Mouse (Mus musculus) ES-Bruce4 (cell line): Measurements from ENCODE around the gene Pip5k1b. TPM values are rescaled to one million over a fixed set of nuclear protein-coding genes. Genes with fewer than 3 reads are reported as not detected.

Source experiments
- H3K27ac ChIP-seq: 2 replicates; pipeline ENCODE4 v1.5.1; 2012; ENCODE audit warnings: low read length, inconsistent platforms; ENCODE audit not compliant: insufficient read depth
- H3K27me3 ChIP-seq: 2 replicates; pipeline ENCODE4 v1.6.1; 2012; ENCODE audit warnings: mild to moderate bottlenecking, low read length, inconsistent platforms; ENCODE audit not compliant: control insufficient read depth, poor library complexity, insufficient read depth, severe bottlenecking
- H3K36me3 ChIP-seq: 2 replicates; pipeline ENCODE4 v1.6.1; 2012; ENCODE audit warnings: inconsistent platforms, mild to moderate bottlenecking, low read length, moderate library complexity; ENCODE audit not compliant: control insufficient read depth, poor library complexity, insufficient read depth, severe bottlenecking
- H3K4me1 ChIP-seq: one replicate; pipeline ENCODE4 v1.8.1; 2011; ENCODE audit warnings: low read length; ENCODE audit not compliant: control insufficient read depth, insufficient read depth
- H3K4me3 ChIP-seq: 2 replicates; pipeline ENCODE4 v1.5.1; 2011; ENCODE audit warnings: low read depth, mild to moderate bottlenecking, low read length
- H3K9ac ChIP-seq: 2 replicates; pipeline ENCODE4 v1.6.1; 2012; ENCODE audit warnings: low read depth, mild to moderate bottlenecking, inconsistent platforms; ENCODE audit not compliant: poor library complexity, severe bottlenecking
- H3K9me3 ChIP-seq: replicated peaks from 2 replicates; pipeline ENCODE4 v1.6.1; 2012; ENCODE audit warnings: mild to moderate bottlenecking, low read length, inconsistent platforms; ENCODE audit not compliant: control insufficient read depth, poor library complexity, insufficient read depth, severe bottlenecking
- CTCF ChIP-seq: IDR thresholded peaks from one replicate; pipeline ENCODE4 v1.8.1; 2011; ENCODE audit warnings: low read depth, low read length
- EP300 ChIP-seq: IDR thresholded peaks from 2 replicates; pipeline ENCODE4 v1.6.1; 2011; ENCODE audit warnings: low read depth, low read length; ENCODE audit not compliant: insufficient read depth
- POLR2A ChIP-seq: IDR thresholded peaks from one replicate; pipeline ENCODE4 v1.8.1; 2011; ENCODE audit warnings: low read length; ENCODE audit not compliant: insufficient read depth
- polyA plus RNA-seq: library from polyadenylated mRNA; stranded (reverse); fragments of >200 nt; gene quantifications from 2 replicates; pipeline ENCODE4 v1.2.4, GENCODE M21; 2011; ENCODE audit warnings: low read depth; ENCODE audit not compliant: missing spikeins, insufficient read depth, insufficient read length

Gene Pip5k1b
- polyA plus RNA-seq, 1 experiment = 4.0 TPM

- H3K4me3 ChIP-seq = peak within 1 kb of the TSS; percentile 74
- H3K27ac ChIP-seq = peak within 1 kb of the TSS; percentile 94
- H3K27me3 ChIP-seq = no peaks in the 10 kb centered on the region
- TF ChIP-seq EP300 = no peak
- TF ChIP-seq POLR2A = no peak
- no peak for TF ChIP-seq CTCF
- peak within 1 kb of the TSS; percentile 74 for H3K9ac ChIP-seq
- H3K9me3 ChIP-seq = no peaks in the 10 kb centered on the region
- H3K4me1 ChIP-seq = peaks cover 2% of the 10 kb centered on the region
- H3K36me3 ChIP-seq = no peaks in the 10 kb centered on the region
These were observed 275.0 kb downstream of the Pip5k1b start, which contains the start of gene Fxn for GRCm38 (mm10) chr19:24280601-24281228. Fxn (minus strand) TSS chr19:24280605.

DNA sequence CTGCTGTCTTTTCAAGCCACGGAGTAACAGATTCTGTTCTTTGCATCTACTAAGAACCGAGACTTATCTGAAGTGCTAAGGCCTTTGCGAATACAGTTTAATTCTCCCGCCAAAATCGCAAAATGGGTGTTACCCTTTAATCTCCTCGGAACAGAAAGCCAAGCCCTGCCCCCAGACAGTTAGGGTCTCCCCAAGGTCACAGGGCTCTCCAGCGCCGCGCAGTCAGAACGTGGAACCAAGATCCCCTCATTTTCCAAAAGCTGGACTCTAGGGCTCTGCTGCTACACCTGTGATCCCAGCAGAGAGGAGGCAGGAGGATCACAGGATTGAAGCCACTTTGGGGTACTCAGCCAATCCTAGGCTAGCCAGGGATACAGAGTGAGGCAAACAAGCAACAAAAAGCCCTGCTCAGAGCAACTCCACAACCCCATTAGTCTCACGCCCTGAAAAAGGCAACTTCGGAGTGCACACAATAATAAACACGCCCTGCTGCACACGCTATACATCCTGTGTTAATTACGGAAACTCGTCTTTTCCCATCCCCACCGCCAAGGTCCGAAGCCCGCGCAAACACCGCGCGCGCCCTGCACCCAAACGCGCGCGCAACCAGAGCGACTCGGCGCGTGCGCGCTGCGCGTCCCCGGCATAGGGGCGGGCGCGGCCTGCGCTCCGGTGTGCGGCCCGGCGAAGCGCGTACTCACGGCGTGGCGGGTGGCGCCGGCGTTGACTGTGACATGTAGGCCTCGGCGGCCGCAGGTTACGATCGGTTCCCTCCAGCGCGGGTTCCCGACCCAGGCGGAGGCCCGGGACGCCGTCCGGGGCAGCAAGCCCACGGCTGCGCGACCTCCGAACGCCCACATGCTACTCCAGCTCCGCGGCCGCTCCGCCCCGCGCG lies 275.7 kb downstream of the Pip5k1b start:
- peak overlapping the region; percentile 74 for H3K9ac ChIP-seq
- TF ChIP-seq CTCF = no peak
- TF ChIP-seq POLR2A = no peak
- TF ChIP-seq EP300 = no peak

DNA sequence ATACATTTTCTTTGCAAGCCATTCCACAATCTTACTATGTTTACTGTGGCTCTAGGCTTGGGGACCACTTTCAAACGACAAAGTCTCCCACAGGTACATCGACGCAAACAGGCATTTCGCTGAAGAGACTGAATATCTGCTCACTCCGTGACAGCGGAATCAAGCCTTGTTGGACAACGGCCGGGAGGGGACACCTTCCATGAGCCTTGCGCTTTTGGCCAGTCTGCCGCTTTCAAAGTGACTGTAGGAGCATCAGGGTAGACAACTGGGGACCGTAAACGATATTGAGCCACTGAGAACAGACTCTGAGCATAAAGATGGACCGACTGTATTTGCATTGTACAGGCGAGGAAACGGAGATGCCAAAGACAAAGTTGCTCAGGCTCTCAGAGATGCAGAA lies 276.8 kb downstream of the Pip5k1b start:
- TF ChIP-seq POLR2A (no peak), CTCF (no peak), EP300 (no peak)
- H3K27me3 ChIP-seq = no peaks in the 10 kb centered on the region
- H3K4me3 ChIP-seq = no peak overlapping the region
- H3K9me3 ChIP-seq = no peaks in the 10 kb centered on the region
- peaks cover 2% of the 10 kb centered on the region for H3K4me1 ChIP-seq
- H3K9ac ChIP-seq = peak overlapping the region; percentile 74; the same call in 1 of the 2 replicates
- H3K36me3 ChIP-seq = no peaks in the 10 kb centered on the region
- H3K27ac ChIP-seq = no peak overlapping the region

More for the DNA sequence above, 275.7 kb downstream of the Pip5k1b start:
- H3K9me3 ChIP-seq = no peaks in the 10 kb centered on the region
- peak overlapping the region; percentile 70 for H3K27ac ChIP-seq
- H3K4me3 ChIP-seq = peak overlapping the region; percentile 74
- H3K4me1 ChIP-seq = peaks cover 2% of the 10 kb centered on the region
- no peaks in the 10 kb centered on the region for H3K27me3 ChIP-seq
- H3K36me3 ChIP-seq = no peaks in the 10 kb centered on the region

DNA sequence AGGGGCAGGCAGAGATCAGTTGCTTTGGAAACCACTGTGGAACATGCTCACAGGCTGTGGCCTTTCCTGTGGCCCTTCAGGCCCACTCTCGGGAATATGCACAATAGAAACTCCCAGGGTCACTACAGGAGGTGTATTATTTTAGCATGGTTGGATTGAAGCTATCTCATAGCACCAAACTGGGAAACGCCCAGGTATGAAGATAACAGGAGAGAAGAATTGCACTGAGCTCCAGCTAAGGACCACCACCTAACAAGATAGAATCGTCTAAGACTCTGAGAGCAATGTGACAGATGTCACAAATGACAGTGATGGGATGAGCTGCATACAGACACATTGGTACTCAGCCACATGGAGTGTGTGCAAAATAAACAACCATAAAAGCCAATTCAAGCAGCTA lies 281.4 kb downstream of the Pip5k1b start:
- Histone ChIP-seq H3K27ac (no peak overlapping the region), H3K36me3 (no peaks in the 10 kb centered on the region), H3K27me3 (no peaks in the 10 kb centered on the region), H3K9me3 (no peaks in the 10 kb centered on the region), H3K9ac (no peak overlapping the region), H3K4me1 (peaks cover 4% of the 10 kb centered on the region), H3K4me3 (no peak overlapping the region)
- no peak for TF ChIP-seq EP300
- TF ChIP-seq CTCF = no peak
- TF ChIP-seq POLR2A = no peak

DNA sequence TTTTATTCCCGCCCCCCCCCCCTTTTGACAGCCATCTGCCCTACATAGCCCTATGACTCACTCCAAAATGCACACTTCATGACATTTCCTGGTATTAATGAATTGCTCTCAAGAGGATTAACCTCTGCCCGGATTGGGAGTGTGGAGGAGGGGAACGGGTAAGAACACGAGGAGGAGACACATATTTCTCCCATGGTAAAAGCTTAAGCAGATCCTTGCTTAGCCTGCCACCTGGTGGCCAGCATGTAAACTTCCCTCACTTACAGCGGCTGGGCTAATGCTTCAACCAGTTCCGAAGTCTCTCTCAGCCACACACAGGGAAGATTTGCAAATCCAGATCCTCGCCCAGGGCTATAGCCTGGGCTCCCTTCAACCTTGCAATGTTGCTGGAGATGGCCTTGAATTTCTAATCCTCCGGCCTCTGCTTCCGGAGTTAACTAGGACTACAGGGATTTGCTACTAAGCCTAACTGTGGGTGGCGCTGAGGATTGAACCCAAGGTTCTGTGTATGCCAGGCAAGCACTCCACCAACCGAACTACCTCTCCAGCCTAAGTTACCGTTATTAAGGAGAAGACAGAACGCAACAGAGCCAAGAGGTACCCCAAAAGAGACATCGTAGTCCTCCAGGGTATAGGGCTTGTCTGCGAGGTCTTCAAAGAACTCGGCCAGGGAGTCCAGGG lies 283.8 kb downstream of the Pip5k1b start:
- no peaks in the 10 kb centered on the region for H3K27me3 ChIP-seq
- no peak overlapping the region for H3K27ac ChIP-seq
- H3K9me3 ChIP-seq = no peaks in the 10 kb centered on the region
- no peak overlapping the region for H3K9ac ChIP-seq
- H3K4me3 ChIP-seq = no peak overlapping the region
- peaks cover 5% of the 10 kb centered on the region for H3K4me1 ChIP-seq
- TF ChIP-seq POLR2A (no peak), CTCF (peak; percentile 88)
- H3K36me3 ChIP-seq = no peaks in the 10 kb centered on the region
